Mouse (Mus musculus): ENCODE data around the gene Tmf1. TPM values are rescaled to one million over a fixed set of nuclear protein-coding genes. Genes with fewer than 3 reads are reported as not detected.

Gene Tmf1
- polyA plus RNA-seq (2017; shearing (Covaris generic)) = 40.1 TPM

GRCm38 (mm10) chr6:97178491-97179366, at the start of gene Tmf1:
Tmf1 (minus strand) TSS chr6:97179122.

GRCm38 (mm10) chr6:97210191-97210961, 31.5 kb upstream of the Tmf1 start, which contains the start of gene Arl6ip5:
Arl6ip5 (plus strand) TSS chr6:97210689.

GRCm38 (mm10) chr6:97205439-97205885, 26.5 kb upstream of the Tmf1 start, which contains the start of gene Uba3:
Uba3 (minus strand) TSS chr6:97205647.

GRCm38 (mm10) chr6:97148383-97149251, 30.3 kb downstream of the Tmf1 start, which contains the start of gene Eogt:
Eogt (minus strand) TSS chr6:97149182.

Other genes with a start within 250 kb of the Tmf1 start
- not detected for gene Fam19a4, start 118.7 kb downstream of the Tmf1 start, polyA plus RNA-seq (2017; shearing (Covaris generic))
- gene Eogt, start 29.9 kb downstream of the Tmf1 start, polyA plus RNA-seq (2017; shearing (Covaris generic)) = 14.0 TPM
- gene Uba3, start 26.5 kb upstream of the Tmf1 start, polyA plus RNA-seq (2017; shearing (Covaris generic)) = 26.9 TPM
- 206 TPM for gene Arl6ip5, start 31.6 kb upstream of the Tmf1 start, polyA plus RNA-seq (2017; shearing (Covaris generic))
- gene Lmod3, start 73.6 kb upstream of the Tmf1 start, polyA plus RNA-seq (2017; shearing (Covaris generic)) = not detected

Measured in naive thymus-derived CD4-positive, alpha-beta T cell, adult 5 months (primary cell).